ENCODE assay signal across 8 mouse cellular contexts in the genomic region with DNA sequence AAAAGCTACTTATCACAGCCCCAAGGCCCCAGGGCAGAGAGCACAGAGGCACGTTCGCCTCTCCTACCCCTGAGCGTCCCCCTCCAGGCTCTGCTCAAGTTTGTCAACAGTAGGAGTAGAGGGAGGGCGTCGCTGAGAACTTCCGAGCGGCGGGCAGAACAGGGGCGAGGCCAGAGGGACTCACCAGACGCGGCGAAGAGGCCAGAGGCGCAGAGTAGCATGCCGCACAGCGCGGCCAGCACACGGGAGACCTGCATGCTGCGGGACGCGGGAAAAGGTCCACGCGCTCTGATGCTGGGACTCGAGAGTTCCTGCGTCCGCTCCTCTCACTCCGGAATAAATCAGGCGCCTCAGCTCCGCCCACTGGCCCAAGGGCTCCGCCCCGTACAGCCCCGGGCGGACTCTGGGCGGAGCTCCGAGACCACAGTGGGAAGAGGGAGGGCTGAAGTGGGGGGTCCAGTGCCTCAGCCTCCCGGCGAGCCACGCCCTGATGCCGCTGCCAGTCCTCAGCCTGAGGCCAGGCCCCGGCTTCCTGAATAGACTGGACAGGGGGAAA. TPM values are rescaled to one million over a fixed set of nuclear protein-coding genes. Genes with fewer than 3 reads are reported as not detected.
DNase-seq lines count a peak whose midpoint lies in the region; ATAC-seq and TF ChIP-seq lines count a peak whose summit lies in the region.

Mfge8 (minus strand) TSS at position 350 of the 556 bp plus-strand sequence.

- peaks cover 25% of the 10 kb centered on the region for H3K36me3 ChIP-seq in E14TG2a.4 (ENCODE audit: insufficient read depth, low read length)
- 0 out of 2 replicates have a peak, but pooled peaks cover 3% of the 10 kb centered on the region for H3K36me3 ChIP-seq in forebrain, embryonic 13.5 days (ENCODE audit: poor library complexity, severe bottlenecking)
- H3K36me3 ChIP-seq in heart, postnatal 0 days (replicated peaks; ENCODE audit: control insufficient read depth, insufficient read depth, low read length) = peaks cover 15% of the 10 kb centered on the region
- no peaks in the 10 kb centered on the region for H3K36me3 ChIP-seq in liver, embryonic 15.5 days (replicated peaks)
- H3K36me3 ChIP-seq in neural tube, embryonic 11.5 days (ENCODE audit: control insufficient read depth, insufficient read depth, low read length) = no peaks in the 10 kb centered on the region; the same call in 1 of the 2 replicates
- 0 out of 2 replicates have a peak, but pooled peaks cover 6% of the 10 kb centered on the region for H3K36me3 ChIP-seq in stomach, embryonic 16.5 days (ENCODE audit: control insufficient read depth, insufficient read depth, low read length)

- H3K9me3 ChIP-seq in E14TG2a.4 (ENCODE audit: low read length) = no peaks in the 10 kb centered on the region
- H3K9me3 ChIP-seq in forebrain, embryonic 13.5 days (replicated peaks) = no peaks in the 10 kb centered on the region
- no peaks in the 10 kb centered on the region for H3K9me3 ChIP-seq in heart, postnatal 0 days (replicated peaks; ENCODE audit: control insufficient read depth, low read length)
- no peaks in the 10 kb centered on the region for H3K9me3 ChIP-seq in liver, embryonic 15.5 days (replicated peaks)
- H3K9me3 ChIP-seq in neural tube, embryonic 11.5 days (ENCODE audit: control insufficient read depth, low read length) = no peaks in the 10 kb centered on the region
- H3K9me3 ChIP-seq in stomach, embryonic 16.5 days (replicated peaks; ENCODE audit: control insufficient read depth, low read length) = no peaks in the 10 kb centered on the region

- no peak for TF ChIP-seq CTCF in E14TG2a.4 (conservative IDR thresholded peaks at IDR 0.05; ENCODE audit: low read length)
- no peak for TF ChIP-seq CTCF in heart, postnatal 0 days (IDR thresholded peaks at IDR 0.05; ENCODE audit: low read depth)

- H3K9ac ChIP-seq in forebrain, embryonic 13.5 days = peak within 1 kb of the TSS; percentile 71
- peak within 1 kb of the TSS; percentile 88 for H3K9ac ChIP-seq in heart, postnatal 0 days (replicated peaks; ENCODE audit: low read depth, low read length)
- peak within 1 kb of the TSS; percentile 42; the same call in 1 of the 2 replicates for H3K9ac ChIP-seq in liver, embryonic 15.5 days
- peak within 1 kb of the TSS; percentile 58 for H3K9ac ChIP-seq in neural tube, embryonic 11.5 days (ENCODE audit: low read length)
- peak within 1 kb of the TSS; percentile 82 for H3K9ac ChIP-seq in stomach, embryonic 16.5 days (ENCODE audit: low read length)

- 0% methylated on average over 38 of the region's 39 CpGs for WGBS in forebrain, embryonic 13.5 days
- 0% methylated on average over 39 of the region's 39 CpGs for WGBS in heart, postnatal 0 days
- WGBS in liver, embryonic 15.5 days (ENCODE audit: insufficient replicate concordance) = under 1% methylated on average over 39 of the region's 39 CpGs
- WGBS in neural tube, embryonic 11.5 days = 0% methylated on average over 39 of the region's 39 CpGs
- whole genome bisulfite sequencing in stomach, embryonic 16.5 days = under 1% methylated on average over 39 of the region's 39 CpGs

- ATAC-seq in forebrain, embryonic 13.5 days = peak; percentile 94
- peak; percentile 97 for ATAC-seq in heart, postnatal 0 days (ENCODE audit: insufficient read depth, low read depth)
- ATAC-seq in liver, embryonic 15.5 days (ENCODE audit: insufficient read depth) = peak; percentile 80
- ATAC-seq in neural tube, embryonic 11.5 days (ENCODE audit: insufficient read depth, low FRiP score, low TSS enrichment) = peak; percentile 95
- ATAC-seq in stomach, embryonic 16.5 days (ENCODE audit: insufficient read depth, low FRiP score) = peak; percentile 95

- peaks cover 47% of the 10 kb centered on the region for H3K4me1 ChIP-seq in E14TG2a.4 (replicated peaks; ENCODE audit: low read depth, low read length)
- peaks cover 28% of the 10 kb centered on the region for H3K4me1 ChIP-seq in forebrain, embryonic 13.5 days
- peaks cover 24% of the 10 kb centered on the region for H3K4me1 ChIP-seq in heart, postnatal 0 days (ENCODE audit: control insufficient read depth, insufficient read depth)
- peaks cover 25% of the 10 kb centered on the region for H3K4me1 ChIP-seq in liver, embryonic 15.5 days (replicated peaks)
- H3K4me1 ChIP-seq in neural tube, embryonic 11.5 days (ENCODE audit: control insufficient read depth, insufficient read depth, low read length) = peaks cover 11% of the 10 kb centered on the region; the same call in 1 of the 2 replicates
- H3K4me1 ChIP-seq in stomach, embryonic 16.5 days (ENCODE audit: control insufficient read depth, insufficient read depth, low read length) = peaks cover 19% of the 10 kb centered on the region

- no peaks in the 10 kb centered on the region for H3K27me3 ChIP-seq in E14TG2a.4 (ENCODE audit: insufficient read depth, low read length)
- no peaks in the 10 kb centered on the region for H3K27me3 ChIP-seq in forebrain, embryonic 13.5 days
- H3K27me3 ChIP-seq in heart, postnatal 0 days (ENCODE audit: control insufficient read depth, insufficient read depth, low read length) = no peaks in the 10 kb centered on the region
- no peaks in the 10 kb centered on the region for H3K27me3 ChIP-seq in liver, embryonic 15.5 days
- no peaks in the 10 kb centered on the region for H3K27me3 ChIP-seq in neural tube, embryonic 11.5 days (ENCODE audit: control insufficient read depth, insufficient read depth, low read length)
- H3K27me3 ChIP-seq in stomach, embryonic 16.5 days (ENCODE audit: control insufficient read depth, insufficient read depth, low read length) = no peaks in the 10 kb centered on the region

- no peak for TF ChIP-seq EP300 in heart, postnatal 0 days (IDR thresholded peaks at IDR 0.05; ENCODE audit: low read depth)

- H3K27ac ChIP-seq in forebrain, embryonic 13.5 days = peak within 1 kb of the TSS; percentile 48
- H3K27ac ChIP-seq in heart, postnatal 0 days (ENCODE audit: low read depth) = peak within 1 kb of the TSS; percentile 90
- H3K27ac ChIP-seq in liver, embryonic 15.5 days (replicated peaks) = 0 out of 2 replicates have a peak within 1 kb of the TSS, but pooled peaks have one; percentile 19
- H3K27ac ChIP-seq in neural tube, embryonic 11.5 days (ENCODE audit: low read depth, low read length) = no peak within 1 kb of the TSS
- peak within 1 kb of the TSS; percentile 84 for H3K27ac ChIP-seq in stomach, embryonic 16.5 days (ENCODE audit: low read length)

- DNase-seq in c-Kit-positive CD71-positive TER-119-negative erythroid progenitor cells, embryonic 14.5 days (ENCODE audit: low read depth) = peak; percentile 46
- peak; percentile 96 for DNase-seq in heart, postnatal 0 days (ENCODE audit: low spot score)
- DNase-seq in kidney, postnatal 36 days = peak; percentile 92 to 94
- DNase-seq in neural tube, embryonic 11.5 days (ENCODE audit: low spot score) = peak; percentile 94

- H3K4me2 ChIP-seq in forebrain, embryonic 13.5 days = peak within 1 kb of the TSS; percentile 90
- peak within 1 kb of the TSS; percentile 82 for H3K4me2 ChIP-seq in heart, postnatal 0 days (ENCODE audit: low read depth, low read length)
- peak within 1 kb of the TSS; percentile 78 for H3K4me2 ChIP-seq in liver, embryonic 15.5 days
- peak within 1 kb of the TSS; percentile 85 for H3K4me2 ChIP-seq in neural tube, embryonic 11.5 days (ENCODE audit: low read depth)
- H3K4me2 ChIP-seq in stomach, embryonic 16.5 days (ENCODE audit: low read depth, low read length) = peak within 1 kb of the TSS; percentile 65

- peak within 1 kb of the TSS; percentile 92 for H3K4me3 ChIP-seq in E14TG2a.4 (replicated peaks; ENCODE audit: low read length)
- peak within 1 kb of the TSS; percentile 64 for H3K4me3 ChIP-seq in forebrain, embryonic 13.5 days
- H3K4me3 ChIP-seq in heart, postnatal 0 days (ENCODE audit: low read depth, low read length) = peak within 1 kb of the TSS; percentile 84
- H3K4me3 ChIP-seq in liver, embryonic 15.5 days (replicated peaks) = peak within 1 kb of the TSS; percentile 61
- peak within 1 kb of the TSS; percentile 54 for H3K4me3 ChIP-seq in neural tube, embryonic 11.5 days (ENCODE audit: low read depth, low read length)
- peak within 1 kb of the TSS; percentile 79 for H3K4me3 ChIP-seq in stomach, embryonic 16.5 days (replicated peaks; ENCODE audit: low read length)

RNA-seq across cellular contexts. Expression of gene Mfge8, which starts in this region (rescaled TPM):
- polyA plus RNA-seq in forebrain, embryonic 13.5 days (2015; fragmentation: Nextera tagmentation; extraction: Ambion mirVana) = 80.3 and 85.9 TPM in 2 replicates
- 272 and 285 TPM in 2 replicates for total RNA-seq in heart, postnatal 0 days (2014; rRNA removed; ENCODE audit: low replicate concordance)
- 244 and 250 TPM in 2 replicates for polyA plus RNA-seq in heart, postnatal 0 days (2015; fragmentation: Nextera tagmentation; extraction: Ambion mirVana)
- 82.5 and 90.8 TPM in 2 replicates for polyA plus RNA-seq in liver, embryonic 15.5 days (2015; fragmentation: Nextera tagmentation; extraction: Ambion mirVana)
- 81.6 and 85.2 TPM in 2 replicates for polyA plus RNA-seq in neural tube, embryonic 11.5 days (2014; fragmentation: Nextera tagmentation; extraction: Ambion mirVana)
- 252 and 275 TPM in 2 replicates for polyA plus RNA-seq in stomach, embryonic 16.5 days (2015; fragmentation: Nextera tagmentation; extraction: Ambion mirVana)

Comparison
In these comparisons a context has a peak if more than half of its experiments do, and no peak if none do; other contexts are left out.
1. DNase-seq: peak in every context shown above with its lines; median percentile 96 in heart, postnatal 0 days; 94 in neural tube, embryonic 11.5 days; 93 in kidney, postnatal 36 days; 46 in c-Kit-positive CD71-positive TER-119-negative erythroid progenitor cells, embryonic 14.5 days.